Mouse (Mus musculus) midbrain, embryonic 13.5 days (tissue): ENCODE measurements around the gene Alkbh7. TPM values are rescaled to one million over a fixed set of nuclear protein-coding genes. Genes with fewer than 3 reads are reported as not detected.

Experiments
- ATAC-seq: fragments of 200-750 bp; cut with Nextera tagmentation; 2 replicates; pipeline ENCODE4 v1.8.0; 2017; ENCODE audit warnings: mild to moderate bottlenecking, moderate TSS enrichment, moderate library complexity
- H3K27ac ChIP-seq: fragments of 300-500 bp; sonication (generic); 2 replicates; pipeline ENCODE4 v1.5.1; 2015; ENCODE audit warnings: inconsistent platforms, mild to moderate bottlenecking, moderate library complexity
- H3K27me3 ChIP-seq: fragments of 300-500 bp; sonication (generic); 2 replicates; pipeline ENCODE4 v1.6.1; 2015; ENCODE audit warnings: mild to moderate bottlenecking, inconsistent platforms
- H3K36me3 ChIP-seq: fragments of 300-500 bp; sonication (generic); 2 replicates; pipeline ENCODE4 v1.6.1; 2015; ENCODE audit warnings: mild to moderate bottlenecking, inconsistent platforms
- H3K4me1 ChIP-seq: fragments of 300-500 bp; sonication (generic); replicated peaks from 2 replicates; pipeline ENCODE4 v1.6.1; 2015; ENCODE audit warnings: inconsistent platforms
- H3K4me2 ChIP-seq: fragments of 300-500 bp; sonication (generic); replicated peaks from 2 replicates; pipeline ENCODE4 v1.6.1; 2015; ENCODE audit warnings: moderate library complexity, mild to moderate bottlenecking, inconsistent platforms
- H3K4me3 ChIP-seq: fragments of 300-500 bp; sonication (generic); replicated peaks from 2 replicates; pipeline ENCODE4 v1.5.1; 2015; ENCODE audit warnings: mild to moderate bottlenecking, inconsistent platforms
- H3K9ac ChIP-seq: fragments of 300-500 bp; sonication (generic); replicated peaks from 2 replicates; pipeline ENCODE4 v1.6.1; 2015; ENCODE audit warnings: mild to moderate bottlenecking, inconsistent platforms
- H3K9me3 ChIP-seq: fragments of 300-500 bp; sonication (generic); 2 replicates; pipeline ENCODE4 v1.6.1; 2016; ENCODE audit warnings: mild to moderate bottlenecking, inconsistent platforms
- WGBS: fragments of 180-500 bp; shearing (Covaris S2); methylation state at CpG from one replicate; pipeline ENCODE4 v1.1.7; 2015; 5-methylcytosine and 5-hydroxymethylcytosine counted together
- polyA plus RNA-seq: library from polyadenylated mRNA; unstranded; fragments of >200 nt; fragmentation: Nextera tagmentation; extraction: Ambion mirVana; gene quantifications from 2 replicates; pipeline ENCODE4 v1.2.1, GENCODE M21; 2015

The Alkbh7 gene
- polyA plus RNA-seq, 1 experiment from 2014 or later, result 40.2 TPM

DNA sequence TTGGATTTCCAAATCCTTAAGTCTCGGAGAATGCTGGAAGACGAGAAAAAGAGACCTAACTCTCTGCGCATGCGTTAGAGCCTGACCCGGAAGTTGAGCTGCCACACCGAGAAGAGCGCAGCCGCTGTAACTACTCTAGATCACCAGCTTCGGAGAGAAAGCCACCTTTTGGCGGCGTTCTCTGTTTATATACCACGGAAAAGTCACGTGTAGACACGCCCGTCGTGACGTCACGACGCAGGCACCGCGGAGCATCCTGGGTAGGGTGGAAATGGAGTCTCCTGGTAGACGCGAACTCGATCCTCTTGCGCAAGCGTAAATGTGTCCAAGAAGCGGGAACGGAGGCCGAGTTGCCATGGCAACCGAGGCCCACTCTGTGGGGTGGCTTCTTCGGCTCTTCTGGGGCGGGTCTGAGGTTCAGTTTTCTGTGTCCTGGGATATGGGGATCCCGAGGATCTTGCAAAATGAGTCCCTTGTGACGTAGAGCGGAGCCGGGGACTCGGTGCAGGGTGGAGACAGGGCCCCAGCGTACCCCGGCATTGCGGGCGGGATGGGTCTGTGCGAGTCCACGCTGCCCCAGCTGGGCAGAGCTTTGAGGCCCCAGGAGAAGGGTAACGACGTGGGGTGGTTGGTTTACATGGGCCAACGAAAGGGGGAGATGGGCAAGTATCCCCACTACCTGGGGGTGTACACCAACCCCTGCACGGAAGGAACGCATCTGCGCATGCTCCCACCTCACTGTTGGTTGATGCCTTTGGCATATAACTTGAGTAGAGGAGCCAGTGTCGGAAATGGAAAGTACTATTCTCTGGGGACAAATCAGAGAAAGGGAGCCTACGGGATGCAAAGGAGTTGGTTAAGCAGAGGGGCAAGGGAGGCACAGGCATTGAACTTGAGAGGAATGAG is 14.3 kb downstream of the Alkbh7 start, which contains the start of the genes Gtf2f1 and Gm17949:
Gene Gtf2f1 (minus strand): TSS at position 53 of the 906 bp plus-strand sequence.
Gene Gm17949 (plus strand): TSS at position 234 of the 906 bp plus-strand sequence.
- Histone ChIP-seq H3K9me3 (no peaks in the 10 kb centered on the region), H3K4me1 (peaks cover 23% of the 10 kb centered on the region), H3K36me3 (peaks cover 30% of the 10 kb centered on the region), H3K4me3 (peak within 1 kb of the TSS; percentile 66), H3K27ac (peak within 1 kb of the TSS; percentile 95), H3K27me3 (no peaks in the 10 kb centered on the region), H3K9ac (peak within 1 kb of the TSS; percentile 78), H3K4me2 (peak within 1 kb of the TSS; percentile 86)
- WGBS, result under 1% methylated on average over 51 of the region's 51 CpGs
- ATAC-seq, result peak; percentile 92

GRCm38 (mm10) chr17:57012245-57012795 is 15.2 kb downstream of the Alkbh7 start:
- H3K4me1 ChIP-seq, result peaks cover 23% of the 10 kb centered on the region
- H3K9ac ChIP-seq, result peak overlapping the region; percentile 77; the same call in 1 of the 2 replicates
- ATAC-seq, result peak; percentile 2; the same call in 1 of the 2 replicates
- peak overlapping the region; percentile 66 for H3K4me3 ChIP-seq
- H3K27me3 ChIP-seq, result no peaks in the 10 kb centered on the region
- peak overlapping the region; percentile 70 for H3K4me2 ChIP-seq
- H3K9me3 ChIP-seq, result no peaks in the 10 kb centered on the region
- WGBS, result 71% methylated on average over 13 of the region's 13 CpGs
- H3K36me3 ChIP-seq, result peaks cover 22% of the 10 kb centered on the region
- H3K27ac ChIP-seq, result peak overlapping the region; percentile 95

DNA sequence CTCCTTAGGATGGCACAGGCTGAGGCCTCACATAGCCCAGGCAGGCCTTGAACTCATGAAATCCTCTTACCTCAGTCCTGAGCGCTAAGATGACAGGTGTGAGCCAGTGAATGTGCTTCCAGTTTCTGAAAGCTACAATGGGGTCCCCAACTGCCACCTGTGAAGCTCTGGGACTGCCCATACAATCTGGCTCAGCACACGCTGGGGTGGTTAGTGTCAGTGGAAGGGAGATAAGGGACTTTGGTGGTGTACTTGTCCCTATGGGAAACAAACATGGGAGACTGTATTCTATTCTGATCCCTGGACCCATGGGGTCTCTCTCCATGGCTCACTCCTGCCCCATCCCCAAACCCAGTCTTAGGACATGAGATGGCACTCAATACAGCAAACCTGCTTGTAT is 22.6 kb downstream of the Alkbh7 start:
- Histone ChIP-seq H3K4me3 (no peak overlapping the region), H3K27me3 (no peaks in the 10 kb centered on the region), H3K9ac (no peak overlapping the region), H3K4me1 (no peaks in the 10 kb centered on the region), H3K4me2 (no peak overlapping the region), H3K36me3 (peaks cover 52% of the 10 kb centered on the region), H3K27ac (no peak overlapping the region), H3K9me3 (no peaks in the 10 kb centered on the region)
- ATAC-seq, result no peak
- 87% methylated on average over 2 of the region's 2 CpGs for WGBS

DNA sequence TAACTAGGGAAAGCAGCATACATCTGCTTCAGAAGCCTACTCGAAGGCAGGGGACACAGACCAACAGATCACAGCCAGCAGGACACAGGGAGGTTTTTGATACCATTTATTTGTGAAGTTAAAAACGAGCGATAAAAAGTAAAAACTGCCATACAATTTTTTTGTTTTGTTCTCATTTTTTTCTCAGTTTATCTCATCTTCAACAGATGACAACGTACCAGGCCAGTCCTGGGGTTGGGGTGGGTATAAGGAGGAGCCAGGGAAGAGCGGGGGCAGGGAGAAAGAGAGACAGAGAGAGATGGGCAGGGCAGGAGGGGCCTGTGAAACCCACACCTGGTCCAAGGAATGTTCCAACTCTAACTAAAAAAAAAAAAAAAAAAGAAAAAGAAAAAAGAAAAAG is 23.8 kb downstream of the Alkbh7 start:
- no peak overlapping the region for H3K4me2 ChIP-seq
- H3K9me3 ChIP-seq, result no peaks in the 10 kb centered on the region
- H3K27ac ChIP-seq, result no peak overlapping the region
- H3K36me3 ChIP-seq, result peaks cover 64% of the 10 kb centered on the region
- no peaks in the 10 kb centered on the region for H3K27me3 ChIP-seq
- H3K4me1 ChIP-seq, result no peaks in the 10 kb centered on the region
- ATAC-seq, result no peak
- 95% methylated on average over 5 of the region's 5 CpGs for WGBS
- no peak overlapping the region for H3K4me3 ChIP-seq
- no peak overlapping the region for H3K9ac ChIP-seq

DNA sequence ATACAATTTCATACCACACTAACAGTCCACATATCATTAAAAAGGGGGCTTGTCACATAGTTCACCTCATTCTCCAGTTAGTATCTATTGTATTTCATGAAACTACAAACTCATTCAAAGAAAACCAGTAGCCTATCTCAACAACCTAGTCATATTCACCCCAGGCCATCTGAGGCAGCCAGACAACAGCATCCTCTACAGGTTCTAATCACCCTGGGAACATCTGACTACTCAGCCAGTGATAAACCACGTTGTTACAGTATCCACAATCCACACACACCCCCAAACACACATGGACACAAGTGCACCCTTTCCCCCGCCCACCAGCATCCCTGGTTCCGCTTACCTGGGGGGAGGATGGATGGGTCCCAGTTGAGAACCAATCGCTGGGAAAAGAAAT is 30.3 kb downstream of the Alkbh7 start:
- Histone ChIP-seq H3K9ac (no peak overlapping the region; the same call in 1 of the 2 replicates), H3K27me3 (no peaks in the 10 kb centered on the region), H3K9me3 (no peaks in the 10 kb centered on the region), H3K4me2 (no peak overlapping the region), H3K36me3 (peaks cover 64% of the 10 kb centered on the region), H3K27ac (no peak overlapping the region), H3K4me1 (peaks cover 23% of the 10 kb centered on the region), H3K4me3 (no peak overlapping the region)
- no peak for ATAC-seq
- 93% methylated on average over 4 of the region's 4 CpGs for WGBS

DNA sequence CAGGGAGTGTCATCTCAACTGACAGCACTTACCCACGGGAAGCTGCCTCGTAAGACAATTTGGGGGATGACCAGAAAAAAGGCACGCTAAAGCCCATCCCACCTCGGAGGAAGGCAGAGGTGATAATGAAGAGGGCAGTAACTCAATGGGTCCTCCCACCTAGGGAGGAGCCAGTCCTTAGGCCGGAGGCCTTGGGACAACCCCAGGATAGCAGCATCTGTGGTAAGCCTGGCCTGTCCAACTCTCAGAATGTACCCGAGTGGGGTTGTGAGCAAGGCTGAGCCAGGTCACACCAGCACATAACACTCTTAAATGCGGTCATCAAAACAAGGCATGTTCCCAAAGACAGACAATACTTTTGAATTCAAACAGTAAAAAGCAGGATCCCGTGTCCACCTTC is 32.6 kb downstream of the Alkbh7 start:
- H3K27ac ChIP-seq, result no peak overlapping the region
- H3K9me3 ChIP-seq, result no peaks in the 10 kb centered on the region
- 55% methylated on average over 8 of the region's 8 CpGs for WGBS
- H3K9ac ChIP-seq, result peak overlapping the region; percentile 99
- H3K4me3 ChIP-seq, result peak overlapping the region; percentile 93
- peaks cover 42% of the 10 kb centered on the region for H3K36me3 ChIP-seq
- no peaks in the 10 kb centered on the region for H3K27me3 ChIP-seq
- no peak for ATAC-seq
- H3K4me1 ChIP-seq, result peaks cover 25% of the 10 kb centered on the region
- H3K4me2 ChIP-seq, result peak overlapping the region; percentile 94

DNA sequence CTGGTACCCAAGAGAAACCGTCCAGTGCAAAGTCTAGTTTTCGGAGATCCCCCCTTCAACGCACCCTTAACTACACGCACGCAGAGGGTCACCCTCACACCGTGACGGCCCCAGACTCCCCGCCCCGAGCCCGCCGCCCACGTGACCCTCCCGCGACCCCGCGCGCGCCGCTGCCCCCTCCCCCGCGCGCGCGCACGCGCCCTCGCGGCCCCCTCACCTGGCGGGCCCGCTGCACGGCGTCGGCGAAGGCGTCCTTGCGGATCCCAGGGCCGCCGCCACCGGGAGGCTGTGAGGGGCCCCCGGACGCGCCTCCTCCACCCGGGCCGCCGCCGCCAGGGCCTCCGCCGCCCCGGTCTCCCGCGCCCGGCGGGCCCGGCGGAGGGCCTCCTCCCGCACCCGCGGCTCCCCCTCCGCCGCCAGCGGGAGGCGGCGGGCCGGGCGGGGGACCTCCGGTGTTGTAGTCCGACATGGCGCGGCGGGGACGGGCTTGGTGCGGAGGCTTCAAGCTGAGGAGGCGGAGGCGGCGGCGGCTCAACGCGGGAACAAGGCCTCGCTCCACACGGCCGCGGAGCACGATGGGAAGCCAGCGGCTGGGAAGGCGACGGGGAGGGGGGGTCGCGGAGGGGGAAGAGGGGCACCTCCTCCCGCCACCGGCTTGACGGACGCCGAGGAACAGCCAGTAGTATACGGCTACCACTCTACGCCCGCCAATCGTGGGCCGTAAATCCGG is 34.0 kb downstream of the Alkbh7 start, which contains the start of gene Khsrp:
Gene Khsrp (minus strand): TSS at position 592 of the 730 bp plus-strand sequence.
- peak within 1 kb of the TSS; percentile 94 for H3K4me2 ChIP-seq
- WGBS, result under 1% methylated on average over 76 of the region's 99 CpGs
- no peak for ATAC-seq

DNA sequence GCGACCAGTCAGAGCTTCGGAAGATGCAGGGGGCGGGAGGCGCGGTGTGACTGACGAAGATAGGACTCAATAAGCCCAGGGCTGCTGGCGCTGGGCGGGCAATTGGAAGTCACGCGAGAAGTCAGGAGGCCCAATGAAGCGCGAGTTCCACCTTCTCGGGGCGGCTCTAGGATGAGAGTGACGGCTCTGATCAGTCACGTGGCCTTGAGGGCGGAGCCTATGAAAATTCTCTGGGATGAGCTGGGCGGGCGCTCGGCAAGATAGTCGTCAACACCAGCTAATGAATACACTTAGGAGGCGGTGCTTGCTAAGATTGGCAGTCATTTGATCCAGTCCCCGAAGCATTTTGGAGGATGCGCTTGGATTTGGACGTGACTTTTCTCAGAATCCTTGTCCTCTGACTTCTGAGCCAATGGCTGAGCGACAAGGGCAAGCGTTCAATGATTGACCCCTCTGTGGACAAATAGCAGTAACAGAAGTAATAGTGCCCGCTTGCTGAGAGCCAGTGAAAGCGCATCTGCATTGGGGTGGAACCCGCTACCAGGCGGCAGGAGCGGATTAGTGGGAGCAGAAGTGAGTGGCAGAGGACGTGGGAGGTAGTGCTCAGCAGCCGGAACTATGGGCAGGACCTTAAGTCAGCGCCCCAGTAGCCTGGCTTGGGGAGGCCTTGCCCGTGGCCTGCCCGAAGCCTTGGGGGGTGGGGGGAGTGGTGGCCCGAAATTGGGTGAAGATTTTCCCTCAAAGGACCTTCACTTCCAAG is 34.7 kb downstream of the Alkbh7 start:
- peak; percentile 99 for ATAC-seq
- Histone ChIP-seq H3K9ac (peak overlapping the region; percentile 54), H3K27ac (peak overlapping the region; percentile 85), H3K36me3 (peaks cover 20% of the 10 kb centered on the region), H3K4me2 (peak overlapping the region; percentile 53), H3K4me1 (peaks cover 25% of the 10 kb centered on the region), H3K9me3 (no peaks in the 10 kb centered on the region), H3K27me3 (peaks cover 4% of the 10 kb centered on the region; the same call in 1 of the 2 replicates), H3K4me3 (peak overlapping the region; percentile 38)
- under 1% methylated on average over 38 of the region's 38 CpGs for WGBS

More for the DNA sequence above, 34.0 kb downstream of the Alkbh7 start, which contains the start of gene Khsrp:
- Histone ChIP-seq H3K4me1 (peaks cover 25% of the 10 kb centered on the region), H3K4me3 (peak within 1 kb of the TSS; percentile 93), H3K27ac (peak within 1 kb of the TSS; percentile 94), H3K9ac (peak within 1 kb of the TSS; percentile 99), H3K36me3 (peaks cover 28% of the 10 kb centered on the region), H3K27me3 (peaks cover 4% of the 10 kb centered on the region; the same call in 1 of the 2 replicates), H3K9me3 (no peaks in the 10 kb centered on the region)

- ATAC-seq, result no peak
These were observed 35.7 kb downstream of the Alkbh7 start for GRCm38 (mm10) chr17:57032854-57033253.

DNA sequence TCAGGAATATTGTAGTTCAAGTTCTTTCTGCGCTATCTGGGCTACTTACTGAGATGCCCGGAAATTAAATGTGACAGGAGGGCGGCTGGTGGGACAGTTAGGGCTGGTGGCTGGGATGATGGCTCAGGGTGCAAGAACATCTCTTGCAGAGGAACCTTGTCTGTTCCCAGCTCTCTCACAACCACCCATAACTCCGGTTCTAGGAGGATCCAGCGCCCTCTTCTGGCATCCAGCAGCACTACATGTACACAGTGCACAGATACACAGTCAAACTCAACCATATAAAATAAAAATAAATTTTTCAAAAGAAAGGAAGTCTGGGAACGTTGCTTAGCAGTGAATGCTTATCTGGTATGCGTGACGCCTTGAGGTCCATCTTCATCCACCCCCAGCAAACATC is 41.8 kb downstream of the Alkbh7 start:
- Histone ChIP-seq H3K27me3 (peaks cover 18% of the 10 kb centered on the region), H3K36me3 (no peaks in the 10 kb centered on the region), H3K4me3 (no peak overlapping the region), H3K9me3 (no peaks in the 10 kb centered on the region), H3K27ac (no peak overlapping the region), H3K9ac (no peak overlapping the region), H3K4me1 (no peaks in the 10 kb centered on the region), H3K4me2 (no peak overlapping the region)
- WGBS, result 43% methylated on average over 8 of the region's 8 CpGs
- ATAC-seq, result no peak

More at GRCm38 (mm10) chr17:57032854-57033253, 35.7 kb downstream of the Alkbh7 start:
- H3K9me3 ChIP-seq, result no peaks in the 10 kb centered on the region
- peaks cover 6% of the 10 kb centered on the region; the same call in 1 of the 2 replicates for H3K27me3 ChIP-seq
- 87% methylated on average over 4 of the region's 4 CpGs for WGBS
- H3K4me2 ChIP-seq, result peak overlapping the region; percentile 53
- no peak overlapping the region for H3K27ac ChIP-seq
- H3K9ac ChIP-seq, result no peak overlapping the region
- H3K4me3 ChIP-seq, result no peak overlapping the region
- H3K4me1 ChIP-seq, result peaks cover 22% of the 10 kb centered on the region
- peaks cover 10% of the 10 kb centered on the region for H3K36me3 ChIP-seq

DNA sequence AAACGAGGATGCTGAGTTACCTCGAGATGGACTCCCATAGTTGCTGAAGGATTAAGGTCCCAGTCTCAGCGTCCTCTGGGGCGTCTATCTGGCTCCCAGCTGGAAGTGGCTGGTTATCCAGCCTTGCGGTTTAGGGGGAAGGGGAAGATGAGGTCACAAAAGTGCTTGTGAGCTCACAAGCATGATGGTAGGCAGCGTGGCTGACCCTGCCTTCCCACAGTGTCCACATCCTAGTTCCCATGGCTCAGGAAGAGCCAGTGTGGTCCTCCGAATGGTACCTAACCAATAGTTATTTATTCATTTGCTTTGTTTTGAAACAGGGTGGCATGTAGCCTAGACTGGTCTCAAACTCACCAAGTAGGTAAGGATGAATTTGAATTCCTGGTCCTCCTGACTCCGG is 44.4 kb downstream of the Alkbh7 start, which contains the start of gene Slc25a41:
Gene Slc25a41 (minus strand): TSS at position 101 of the 400 bp plus-strand sequence.
- Histone ChIP-seq H3K27me3 (peaks cover 15% of the 10 kb centered on the region), H3K4me1 (no peaks in the 10 kb centered on the region), H3K9me3 (no peaks in the 10 kb centered on the region), H3K4me3 (no peak within 1 kb of the TSS), H3K9ac (no peak within 1 kb of the TSS), H3K36me3 (peaks cover 20% of the 10 kb centered on the region), H3K4me2 (no peak within 1 kb of the TSS), H3K27ac (no peak within 1 kb of the TSS)
- 76% methylated on average over 8 of the region's 8 CpGs for WGBS
- ATAC-seq, result no peak
